ENCODE assay signal across 13 mouse cellular contexts in the genomic region with DNA sequence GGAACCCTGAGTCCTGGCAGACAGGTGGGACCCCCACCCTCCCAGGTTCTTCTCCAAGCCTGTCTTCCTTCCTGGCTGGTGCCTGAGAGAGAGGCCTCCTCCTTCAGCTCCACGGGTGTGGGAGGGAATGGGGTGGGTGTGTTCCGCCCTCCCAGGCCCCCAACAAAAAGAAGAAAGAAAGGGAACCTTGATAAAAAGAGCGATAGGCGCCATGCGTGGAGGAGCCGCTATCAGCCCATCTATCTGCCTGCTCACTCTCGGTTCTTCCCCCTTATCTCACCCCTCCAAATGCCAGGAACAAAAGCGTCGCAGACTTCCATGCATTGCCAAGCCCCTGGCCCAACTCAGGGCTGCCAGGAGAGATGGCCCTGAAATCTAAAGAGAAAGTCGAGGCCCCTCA. TPM values are rescaled to one million over a fixed set of nuclear protein-coding genes. Genes with fewer than 3 reads are reported as not detected.
DNase-seq lines count a peak whose midpoint lies in the region; ATAC-seq and TF ChIP-seq lines count a peak whose summit lies in the region.
"Had no signal": no experiment of that assay in that cellular context is flagged by ENCODE, and none has a peak within 500 bp of the region (broad histone marks: within the 10 kb centered on the region; RNA-seq: fewer than 3 reads in every experiment).

No protein-coding gene starts in this region.

- peaks cover 33% of the 10 kb centered on the region for H3K36me3 ChIP-seq in heart, embryonic 13.5 days
- H3K36me3 ChIP-seq in kidney, embryonic 16.5 days (ENCODE audit: insufficient read depth, low read length): no peaks in the 10 kb centered on the region
- peaks cover 98% of the 10 kb centered on the region for H3K36me3 ChIP-seq in G1E (replicated peaks)

- peak overlapping the region; percentile 96 for H3K27ac ChIP-seq in heart, embryonic 13.5 days (replicated peaks)
- H3K27ac ChIP-seq in kidney, embryonic 16.5 days (ENCODE audit: low read length): 0 out of 2 replicates have a peak overlapping the region, but pooled peaks have one; percentile 10
- H3K27ac ChIP-seq: macrophage had no signal

- H3K4me3 ChIP-seq in heart, embryonic 13.5 days: no peak overlapping the region
- H3K4me3 ChIP-seq in kidney, embryonic 16.5 days (ENCODE audit: low read length): no peak overlapping the region
- peak overlapping the region; percentile 64; the same call in 1 of the 2 replicates for H3K4me3 ChIP-seq in G1E (ENCODE audit: low read depth, low read length)
- H3K4me3 ChIP-seq: myocyte had no signal

- TF ChIP-seq CTCF in G1E (IDR thresholded peaks at IDR 0.05; ENCODE audit: low read depth, low read length): no peak

- no peak for ATAC-seq in heart, embryonic 13.5 days (ENCODE audit: extremely low read depth, insufficient number of reproducible peaks, low FRiP score, low TSS enrichment)
- no peak for ATAC-seq in kidney, embryonic 16.5 days (ENCODE audit: low FRiP score, low TSS enrichment)
- ATAC-seq in G1E (ENCODE audit: extremely low read depth, insufficient number of reproducible peaks, low FRiP score, poor library complexity, severe bottlenecking): no peak

- no peaks in the 10 kb centered on the region for H3K27me3 ChIP-seq in heart, embryonic 13.5 days (replicated peaks)
- H3K27me3 ChIP-seq in kidney, embryonic 16.5 days (ENCODE audit: insufficient read depth, low read length): no peaks in the 10 kb centered on the region
- H3K27me3 ChIP-seq in G1E (ENCODE audit: insufficient read depth, low read length): no peaks in the 10 kb centered on the region

- H3K9ac ChIP-seq in heart, embryonic 13.5 days: peak overlapping the region; percentile 65
- peak overlapping the region; percentile 32; the same call in 1 of the 2 replicates for H3K9ac ChIP-seq in kidney, embryonic 16.5 days (replicated peaks; ENCODE audit: low read length)

- DNase-seq in heart, adult 9 months (ENCODE audit: low spot score in 2 of 2): no peak
- no peak for DNase-seq in kidney, postnatal 36 days
- DNase-seq in G1E (ENCODE audit: low spot score): no peak
- peak; percentile 62 for DNase-seq in liver
- no peak for DNase-seq in cerebellum, adult 11 months
- DNase-seq in cerebellum, adult 18-20 months: no peak
- DNase-seq: B cell, adult 2 months; cerebellum, adult 2 months; thymus, postnatal 25 days had no signal

- 36% methylated on average over 10 of the region's 10 CpGs for WGBS in heart, embryonic 13.5 days
- 67% methylated on average over 10 of the region's 10 CpGs for WGBS in kidney, embryonic 16.5 days

- peak overlapping the region; percentile 43; the same call in 1 of the 2 replicates for H3K4me2 ChIP-seq in heart, embryonic 13.5 days
- no peak overlapping the region for H3K4me2 ChIP-seq in kidney, embryonic 16.5 days (replicated peaks; ENCODE audit: low read depth, low read length)

- peaks cover 100% of the 10 kb centered on the region for H3K4me1 ChIP-seq in heart, embryonic 13.5 days
- H3K4me1 ChIP-seq in kidney, embryonic 16.5 days (ENCODE audit: insufficient read depth, low read length): peaks cover 51% of the 10 kb centered on the region
- peaks cover 100% of the 10 kb centered on the region for H3K4me1 ChIP-seq in G1E (ENCODE audit: insufficient read depth, low read depth, low read length)

- no peaks in the 10 kb centered on the region for H3K9me3 ChIP-seq in heart, embryonic 13.5 days
- H3K9me3 ChIP-seq in kidney, embryonic 16.5 days (ENCODE audit: low read length): no peaks in the 10 kb centered on the region
- no peaks in the 10 kb centered on the region for H3K9me3 ChIP-seq in G1E (replicated peaks)

RNA-seq across cellular contexts. Expression of a gene that starts 11.5 kb away (rescaled TPM):
- polyA plus RNA-seq in heart, embryonic 13.5 days (2015; fragmentation: Nextera tagmentation; extraction: Ambion mirVana): 3.8 TPM in 2 replicates
- 1.5 and 1.6 TPM in 2 replicates for polyA plus RNA-seq in kidney, embryonic 16.5 days (2015; fragmentation: Nextera tagmentation; extraction: Ambion mirVana)
- total RNA-seq in G1E (2014; fragmentation: Nextera tagmentation): 254 and 292 TPM in 2 replicates
- total RNA-seq in G1E (2017): 53.1 and 54.4 TPM in 2 replicates
- 1,150 and 1,251 TPM in 2 replicates for polyA plus RNA-seq in G1E (2012)

Comparison
In these comparisons a context has a peak if more than half of its experiments do, and no peak if none do; other contexts are left out.
1. RNA of a gene that starts 11.5 kb away (polyA plus RNA-seq): 1,150 to 1,251 TPM in G1E; 3.8 TPM in heart, embryonic 13.5 days and 1.5 to 1.6 TPM in kidney, embryonic 16.5 days; every median in the first group is over 100 times any median in the second.